Comparison of ENCODE assay signal across 21 mouse cellular contexts in genomic region chr10:93361654-93362195, GRCm38 (mm10). TPM values are rescaled to one million over a fixed set of nuclear protein-coding genes. Genes with fewer than 3 reads are reported as not detected.
DNase-seq lines count a peak whose midpoint lies in the region; ATAC-seq and TF ChIP-seq lines count a peak whose summit lies in the region.
"Had no signal": no experiment of that assay in that cellular context is flagged by ENCODE, and none has a peak within 500 bp of the region (broad histone marks: within the 10 kb centered on the region; RNA-seq: fewer than 3 reads in every experiment).

No protein-coding gene starts in this region.

- no peak for TF ChIP-seq EP300 in lung, postnatal 0 days (IDR thresholded peaks at IDR 0.05)

- CTCF ChIA-PET in Patski (lab: Charles Lee) = interaction anchor here (1.0 to 1.4 kb wide), 2 partner anchors 11 to 41 kb away, joined by 3 read pairs; no protein-coding TSS in a partner anchor

- no peak for TF ChIP-seq CTCF in lung, embryonic 14.5 days (IDR thresholded peaks at IDR 0.05; ENCODE audit: low read depth)
- TF ChIP-seq CTCF in lung, postnatal 0 days (IDR thresholded peaks at IDR 0.05) = no peak
- no peak for TF ChIP-seq CTCF in Patski (IDR thresholded peaks at IDR 0.05)
- TF ChIP-seq CTCF in layer of hippocampus, adult 2 months (conservative IDR thresholded peaks at IDR 0.05) = no peak

- 56% methylated on average over 9 of the region's 9 CpGs for WGBS in lung, embryonic 14.5 days
- 55% methylated on average over 9 of the region's 9 CpGs for WGBS in lung, postnatal 0 days

- in situ Hi-C loops in Patski (cut with MboI; ENCODE audit: low pct_unique_long_range_greater_than_20kb) = no loop called here

- H3K4me2 ChIP-seq in lung, embryonic 14.5 days = no peak overlapping the region
- H3K4me2 ChIP-seq in lung, postnatal 0 days (replicated peaks; ENCODE audit: low read depth, low read length) = no peak overlapping the region
- H3K4me2 ChIP-seq: forebrain, embryonic 13.5 days; heart, embryonic 12.5 days; limb, embryonic 15.5 days; liver, embryonic 15.5 days had no signal

- ATAC-seq in lung, embryonic 14.5 days (ENCODE audit: insufficient read depth) = no peak
- no peak for ATAC-seq in lung, postnatal 0 days
- ATAC-seq in Patski = peak; percentile 35
- ATAC-seq in inflammation-experienced regulatory T-cells, adult 6 months = peak; percentile 23
- ATAC-seq: forebrain, embryonic 13.5 days; hindbrain, postnatal 0 days had no signal

- H3K4me1 ChIP-seq in lung, embryonic 14.5 days (ENCODE audit: insufficient read depth) = no peaks in the 10 kb centered on the region
- H3K4me1 ChIP-seq in lung, postnatal 0 days (ENCODE audit: insufficient read depth, low read depth, low read length) = no peaks in the 10 kb centered on the region
- H3K4me1 ChIP-seq: limb, embryonic 15.5 days; liver, embryonic 15.5 days had no signal

- no peaks in the 10 kb centered on the region for H3K9me3 ChIP-seq in lung, embryonic 14.5 days (ENCODE audit: low read depth, low read length)
- no peaks in the 10 kb centered on the region for H3K9me3 ChIP-seq in lung, postnatal 0 days (ENCODE audit: low read length)
- H3K9me3 ChIP-seq: forebrain, embryonic 13.5 days; heart, embryonic 12.5 days; limb, embryonic 15.5 days; liver, embryonic 15.5 days had no signal

- no peaks in the 10 kb centered on the region for H3K36me3 ChIP-seq in lung, embryonic 14.5 days (ENCODE audit: insufficient read depth)
- H3K36me3 ChIP-seq in lung, postnatal 0 days (ENCODE audit: insufficient read depth, low read length) = no peaks in the 10 kb centered on the region
- H3K36me3 ChIP-seq: heart, embryonic 12.5 days; limb, embryonic 15.5 days; liver, embryonic 15.5 days had no signal

- POLR2A ChIA-PET in Patski (lab: Charles Lee) = no interaction called here

- no peaks in the 10 kb centered on the region for H3K27me3 ChIP-seq in lung, embryonic 14.5 days (ENCODE audit: insufficient read depth, low read length)
- no peaks in the 10 kb centered on the region for H3K27me3 ChIP-seq in lung, postnatal 0 days (replicated peaks; ENCODE audit: insufficient read depth, low read length)
- H3K27me3 ChIP-seq in Patski = no peaks in the 10 kb centered on the region
- H3K27me3 ChIP-seq: forebrain, embryonic 13.5 days; heart, embryonic 12.5 days; limb, embryonic 15.5 days; liver, embryonic 15.5 days had no signal

- H3K4me3 ChIP-seq in lung, embryonic 14.5 days (ENCODE audit: low read depth, low read length) = no peak overlapping the region
- no peak overlapping the region for H3K4me3 ChIP-seq in lung, postnatal 0 days (ENCODE audit: low read depth, low read length)
- no peak overlapping the region for H3K4me3 ChIP-seq in layer of hippocampus, adult 2 months
- H3K4me3 ChIP-seq: forebrain, embryonic 13.5 days; heart, embryonic 12.5 days; limb, embryonic 15.5 days; liver, embryonic 15.5 days had no signal

- peak overlapping the region; percentile 50; the same call in 1 of the 2 replicates for H3K27ac ChIP-seq in lung, embryonic 14.5 days (ENCODE audit: low read depth)
- no peak overlapping the region for H3K27ac ChIP-seq in lung, postnatal 0 days (ENCODE audit: low read length)
- no peak overlapping the region for H3K27ac ChIP-seq in layer of hippocampus, adult 2 months
- H3K27ac ChIP-seq: forebrain, embryonic 13.5 days; hindbrain, postnatal 0 days; limb, embryonic 15.5 days; liver, embryonic 15.5 days had no signal

- no peak overlapping the region for H3K9ac ChIP-seq in lung, embryonic 14.5 days
- no peak overlapping the region for H3K9ac ChIP-seq in lung, postnatal 0 days (replicated peaks; ENCODE audit: low read depth)
- H3K9ac ChIP-seq: forebrain, embryonic 13.5 days; heart, embryonic 12.5 days; limb, embryonic 15.5 days; liver, embryonic 15.5 days had no signal

- DNase-seq in cerebellum, postnatal 10 days = peak; percentile 66 to 67
- DNase-seq in cerebellum, adult 8-10 months = no peak
- DNase-seq in lung, embryonic 14.5 days = peak; percentile 32
- no peak for DNase-seq in lung, postnatal 0 days (ENCODE audit: low spot score)
- DNase-seq in Patski (ENCODE audit: low read depth, low spot score) = no peak
- no peak for DNase-seq in neural tube, embryonic 10.5 days (ENCODE audit: extremely low spot score, low spot score)
- no peak for DNase-seq in layer of hippocampus, adult 2 months (ENCODE audit: low spot score in 2 of 2)
- DNase-seq: adrenal gland, postnatal 14 days; cerebellum, adult 11 months; gastrocnemius, postnatal 25 days; kidney, adult 8-10 months; kidney, postnatal 14 days; midbrain, embryonic 14.5 days; spleen, adult 18-20 months; thymus, postnatal 36 days had no signal

RNA-seq across cellular contexts. Expression of gene Elk3, which starts 50.8 kb away (rescaled TPM):
- 55.3 and 57.7 TPM in 2 replicates for polyA plus RNA-seq in lung, embryonic 14.5 days (2014; fragmentation: Nextera tagmentation; extraction: Ambion mirVana)
- polyA plus RNA-seq in lung, postnatal 0 days (2015; fragmentation: Nextera tagmentation; extraction: Ambion mirVana) = 56.0 and 61.5 TPM in 2 replicates
- polyA plus RNA-seq in Patski (2021) = 65.2 TPM
- polyA plus RNA-seq in inflammation-experienced regulatory T-cells, adult 6 months (2017; shearing (Covaris generic)) = 10 to 100 TPM; 36.0 to 50.7 (median 38.6) TPM
- 1 to 10 TPM; 8.9 to 9.7 TPM for total RNA-seq in layer of hippocampus, adult 2 months (2021)

Comparison
In these comparisons a context has a peak if more than half of its experiments do, and no peak if none do; other contexts are left out.
1. DNase-seq: peak in cerebellum, postnatal 10 days (2 of 2) and lung, embryonic 14.5 days (single experiment); none in cerebellum, adult 8-10 months (single experiment), lung, postnatal 0 days (single experiment), Patski (single experiment), neural tube, embryonic 10.5 days (single experiment) and layer of hippocampus, adult 2 months (0 of 2).
2. ATAC-seq: peak in Patski (single experiment) and inflammation-experienced regulatory T-cells, adult 6 months (single experiment); none in lung, embryonic 14.5 days (single experiment) and lung, postnatal 0 days (single experiment).